Mouse (Mus musculus) cortical plate, adult 2 months (tissue): ENCODE measurements around the gene Rnaseh2b.

Experiments used
- CTCF ChIP-seq: fragments of 200-500 bp; IDR thresholded peaks from 2 replicates; pipeline ENCODE4 v1.5.1; 2011; ENCODE audit warnings: mild to moderate bottlenecking, control low read depth, low read length; ENCODE audit not compliant: insufficient read depth; ENCODE audit errors: extremely low read depth
- POLR2A ChIP-seq: fragments of 200-500 bp; IDR thresholded peaks from 2 replicates; pipeline ENCODE4 v1.6.1; 2011; ENCODE audit warnings: mild to moderate bottlenecking, low read length, control low read depth; ENCODE audit not compliant: insufficient read depth; ENCODE audit errors: extremely low read depth

GRCm38 (mm10) chr14:62251999-62252398 lies 40.4 kb upstream of the Rnaseh2b start:
- TF ChIP-seq CTCF (peak; percentile 86), POLR2A (no peak)
